Mouse (Mus musculus): Measurements from ENCODE around the gene Bub1b. TPM values are rescaled to one million over a fixed set of nuclear protein-coding genes. Genes with fewer than 3 reads are reported as not detected.

Bub1b gene
- polyA plus RNA-seq, 1 experiment from 2014 or later = 4.1 TPM

DNA sequence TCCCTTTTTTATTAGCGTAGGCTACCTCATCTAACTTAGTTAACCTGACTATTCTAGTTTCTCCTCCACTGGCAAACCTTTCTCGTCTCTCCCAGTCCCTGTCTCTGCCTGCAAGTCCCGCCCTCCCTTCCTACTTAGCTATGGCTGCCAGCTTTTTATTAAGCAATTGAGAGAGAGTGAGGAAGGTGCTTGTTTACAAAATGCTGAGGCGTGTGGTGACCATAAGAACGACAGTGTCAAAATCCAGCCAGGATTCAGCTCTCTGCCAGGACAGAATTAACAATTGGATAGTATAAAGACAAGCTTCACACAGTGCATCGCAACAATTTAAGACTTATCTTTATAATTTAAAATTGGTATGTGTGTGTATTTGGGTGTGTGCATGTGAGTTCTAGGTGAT is 6.1 kb downstream of the Bub1b start:
- DNase-seq (ENCODE audit: low spot score) = peak; percentile 73
- Histone ChIP-seq H3K27me3 (replicated peaks; ENCODE audit: insufficient read depth, low read length) (no peaks in the 10 kb centered on the region), H3K4me3 (ENCODE audit: low read depth, low read length) (no peak overlapping the region), H3K36me3 (ENCODE audit: insufficient read depth, low read length) (no peaks in the 10 kb centered on the region), H3K27ac (ENCODE audit: low read length) (no peak overlapping the region), H3K9me3 (ENCODE audit: low read length) (no peaks in the 10 kb centered on the region), H3K4me2 (replicated peaks; ENCODE audit: low read depth, low read length) (no peak overlapping the region), H3K9ac (replicated peaks; ENCODE audit: low read depth) (no peak overlapping the region), H3K4me1 (ENCODE audit: insufficient read depth, low read depth, low read length) (no peaks in the 10 kb centered on the region)
- TF ChIP-seq EP300 (IDR thresholded peaks at IDR 0.05) (no peak), CTCF (IDR thresholded peaks at IDR 0.05) (no peak)
- ATAC-seq = no peak
- WGBS = 54% methylated on average over 6 of the region's 6 CpGs

DNA sequence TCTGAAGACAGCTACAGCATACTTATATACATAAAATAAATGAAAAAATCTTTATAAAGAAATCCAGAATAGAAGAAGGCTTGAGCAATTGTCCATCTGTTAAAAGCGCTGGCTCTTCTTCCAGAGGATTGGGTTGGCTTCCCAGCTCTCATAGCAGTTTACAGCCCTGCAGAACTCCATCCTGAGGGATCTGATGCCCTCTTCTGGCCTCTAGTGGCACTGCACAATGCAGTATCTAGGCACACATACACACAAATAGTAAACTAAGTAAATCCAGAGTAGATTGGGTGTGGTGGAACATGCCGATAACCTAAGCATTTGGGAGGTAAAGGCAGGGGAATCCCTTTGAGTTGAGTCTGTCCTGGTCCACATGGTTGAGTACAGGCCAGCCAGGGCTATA is 8.0 kb downstream of the Bub1b start:
- 84% methylated on average over 2 of the region's 2 CpGs for WGBS
- peak; percentile 27 for DNase-seq (ENCODE audit: low spot score)

DNA sequence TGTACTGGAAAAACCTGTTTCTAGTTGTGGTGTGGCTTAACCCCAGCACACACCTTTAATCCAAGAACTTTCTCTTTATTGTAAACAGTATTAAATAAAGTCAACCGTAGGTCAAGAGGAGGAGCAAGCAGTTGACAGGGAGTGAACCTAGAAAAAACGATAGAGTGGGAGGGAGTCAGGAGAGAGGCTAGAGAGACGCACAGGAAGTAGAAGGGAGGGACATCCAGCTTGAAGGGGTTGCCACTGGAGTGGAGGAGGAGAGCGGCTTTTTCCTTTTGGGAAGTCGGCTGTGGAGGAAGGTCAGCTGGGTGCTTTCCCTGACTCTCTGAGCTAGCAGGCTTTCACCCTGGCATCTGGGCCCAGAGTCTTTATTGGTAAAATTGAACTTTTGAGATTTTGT is 9.0 kb downstream of the Bub1b start:
- Histone ChIP-seq H3K4me1 (ENCODE audit: insufficient read depth, low read depth, low read length) (no peaks in the 10 kb centered on the region), H3K27me3 (replicated peaks; ENCODE audit: insufficient read depth, low read length) (no peaks in the 10 kb centered on the region), H3K9ac (replicated peaks; ENCODE audit: low read depth) (no peak overlapping the region), H3K27ac (ENCODE audit: low read length) (no peak overlapping the region), H3K4me2 (replicated peaks; ENCODE audit: low read depth, low read length) (no peak overlapping the region), H3K4me3 (ENCODE audit: low read depth, low read length) (no peak overlapping the region), H3K36me3 (ENCODE audit: insufficient read depth, low read length) (no peaks in the 10 kb centered on the region), H3K9me3 (ENCODE audit: low read length) (no peaks in the 10 kb centered on the region)
- TF ChIP-seq EP300 (IDR thresholded peaks at IDR 0.05) (no peak), CTCF (IDR thresholded peaks at IDR 0.05) (no peak)
- DNase-seq (ENCODE audit: low spot score) (peak; percentile 39), ATAC-seq (peak; percentile 40)
- 56% methylated on average over 5 of the region's 5 CpGs for WGBS

More for the DNA sequence above, 8.0 kb downstream of the Bub1b start:
- ATAC-seq = no peak
- H3K4me1 ChIP-seq (ENCODE audit: insufficient read depth, low read depth, low read length) = no peaks in the 10 kb centered on the region
- no peak overlapping the region for H3K9ac ChIP-seq (replicated peaks; ENCODE audit: low read depth)
- no peaks in the 10 kb centered on the region for H3K27me3 ChIP-seq (replicated peaks; ENCODE audit: insufficient read depth, low read length)
- H3K27ac ChIP-seq (ENCODE audit: low read length) = no peak overlapping the region
- H3K36me3 ChIP-seq (ENCODE audit: insufficient read depth, low read length) = no peaks in the 10 kb centered on the region
- no peaks in the 10 kb centered on the region for H3K9me3 ChIP-seq (ENCODE audit: low read length)
- no peak overlapping the region for H3K4me2 ChIP-seq (replicated peaks; ENCODE audit: low read depth, low read length)
- peak; percentile 80 for TF ChIP-seq CTCF (IDR thresholded peaks at IDR 0.05)
- no peak for TF ChIP-seq EP300 (IDR thresholded peaks at IDR 0.05)
- no peak overlapping the region for H3K4me3 ChIP-seq (ENCODE audit: low read depth, low read length)

DNA sequence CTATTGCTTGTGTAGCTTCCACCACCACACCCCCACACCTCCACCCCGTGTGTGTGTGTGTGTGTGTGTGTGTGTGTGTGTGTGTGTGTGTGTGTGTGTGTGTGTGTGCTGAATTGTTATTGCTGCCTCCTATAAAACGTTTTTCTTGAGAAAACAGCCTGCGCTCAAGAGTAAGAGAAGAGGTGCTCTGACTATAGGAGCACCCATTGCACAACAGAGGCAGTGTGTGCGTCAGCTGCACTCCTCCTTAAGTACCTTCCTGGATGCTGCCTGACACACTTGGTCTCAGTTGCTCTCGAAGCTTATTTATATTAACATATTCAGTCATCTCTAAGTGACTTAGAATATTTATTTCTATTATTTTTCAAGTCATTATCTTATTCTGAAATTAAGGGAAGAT is 20.0 kb downstream of the Bub1b start:
- peak; percentile 96 for ATAC-seq
- Histone ChIP-seq H3K36me3 (ENCODE audit: insufficient read depth, low read length) (peaks cover 4% of the 10 kb centered on the region; the same call in 1 of the 2 replicates), H3K9me3 (ENCODE audit: low read length) (no peaks in the 10 kb centered on the region), H3K4me2 (replicated peaks; ENCODE audit: low read depth, low read length) (no peak overlapping the region), H3K27ac (ENCODE audit: low read length) (no peak overlapping the region; the same call in 1 of the 2 replicates), H3K4me1 (ENCODE audit: insufficient read depth, low read depth, low read length) (no peaks in the 10 kb centered on the region), H3K4me3 (ENCODE audit: low read depth, low read length) (no peak overlapping the region), H3K9ac (replicated peaks; ENCODE audit: low read depth) (no peak overlapping the region), H3K27me3 (replicated peaks; ENCODE audit: insufficient read depth, low read length) (no peaks in the 10 kb centered on the region)
- peak; percentile 81 for DNase-seq (ENCODE audit: low spot score)
- TF ChIP-seq EP300 (IDR thresholded peaks at IDR 0.05) = peak; percentile 54
- TF ChIP-seq CTCF (IDR thresholded peaks at IDR 0.05) = no peak
- WGBS = 76% methylated on average over 4 of the region's 5 CpGs

DNA sequence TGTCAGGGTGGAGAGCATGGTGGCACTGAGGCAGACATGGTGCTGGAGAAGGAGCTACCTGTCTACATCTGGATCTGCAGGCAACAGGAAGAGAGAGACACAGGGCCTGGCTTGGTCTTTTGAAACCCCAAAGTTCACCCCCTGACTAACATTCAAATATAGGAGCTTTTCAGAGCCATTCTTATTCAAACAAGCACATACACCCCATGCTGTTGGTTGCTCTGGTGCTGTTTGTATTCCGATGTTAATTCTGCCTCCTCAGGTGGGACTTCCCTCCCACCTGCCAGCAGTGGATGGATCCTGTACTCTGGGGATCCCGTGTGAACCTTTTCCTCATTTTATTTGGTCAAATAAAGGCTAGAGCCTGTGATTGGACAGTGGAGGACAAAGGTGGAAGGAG is 22.1 kb downstream of the Bub1b start:
- no peak overlapping the region for H3K4me2 ChIP-seq (replicated peaks; ENCODE audit: low read depth, low read length)
- H3K4me3 ChIP-seq (ENCODE audit: low read depth, low read length) = no peak overlapping the region
- TF ChIP-seq EP300 (IDR thresholded peaks at IDR 0.05) = no peak
- TF ChIP-seq CTCF (IDR thresholded peaks at IDR 0.05) = no peak
- no peaks in the 10 kb centered on the region for H3K4me1 ChIP-seq (ENCODE audit: insufficient read depth, low read depth, low read length)
- no peak for DNase-seq (ENCODE audit: low spot score)
- WGBS = 69% methylated on average over 2 of the region's 2 CpGs
- peaks cover 4% of the 10 kb centered on the region; the same call in 1 of the 2 replicates for H3K36me3 ChIP-seq (ENCODE audit: insufficient read depth, low read length)
- no peaks in the 10 kb centered on the region for H3K27me3 ChIP-seq (replicated peaks; ENCODE audit: insufficient read depth, low read length)
- H3K9me3 ChIP-seq (ENCODE audit: low read length) = no peaks in the 10 kb centered on the region
- no peak overlapping the region for H3K9ac ChIP-seq (replicated peaks; ENCODE audit: low read depth)
- no peak overlapping the region for H3K27ac ChIP-seq (ENCODE audit: low read length)
- no peak for ATAC-seq

DNA sequence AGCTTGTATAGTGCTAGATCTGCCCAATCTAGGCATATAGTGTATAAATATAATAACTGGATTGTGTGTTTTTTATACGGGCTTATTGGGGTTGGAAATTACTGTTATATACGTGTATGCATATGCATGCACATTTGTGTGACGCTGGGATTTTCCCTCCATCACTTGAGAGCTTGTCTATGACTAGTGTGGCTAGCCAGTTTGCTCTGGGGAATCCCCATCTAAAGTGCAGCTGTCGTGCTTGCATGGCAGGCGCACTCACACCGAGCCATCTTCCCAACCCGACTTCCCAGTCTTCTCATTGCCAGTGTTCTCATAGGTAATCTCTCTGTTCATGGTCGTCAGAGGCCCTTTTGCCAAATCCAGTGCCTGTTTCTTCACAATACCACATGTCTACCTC is 22.6 kb downstream of the Bub1b start:
- DNase-seq (ENCODE audit: low spot score) (no peak), ATAC-seq (no peak)
- H3K36me3 ChIP-seq (ENCODE audit: insufficient read depth, low read length) = peaks cover 4% of the 10 kb centered on the region; the same call in 1 of the 2 replicates
- no peaks in the 10 kb centered on the region for H3K9me3 ChIP-seq (ENCODE audit: low read length)
- H3K27me3 ChIP-seq (replicated peaks; ENCODE audit: insufficient read depth, low read length) = no peaks in the 10 kb centered on the region
- no peak overlapping the region for H3K4me2 ChIP-seq (replicated peaks; ENCODE audit: low read depth, low read length)
- H3K4me1 ChIP-seq (ENCODE audit: insufficient read depth, low read depth, low read length) = no peaks in the 10 kb centered on the region
- H3K27ac ChIP-seq (ENCODE audit: low read length) = no peak overlapping the region
- 85% methylated on average over 8 of the region's 8 CpGs for WGBS
- H3K4me3 ChIP-seq (ENCODE audit: low read depth, low read length) = no peak overlapping the region
- H3K9ac ChIP-seq (replicated peaks; ENCODE audit: low read depth) = no peak overlapping the region
- no peak for TF ChIP-seq CTCF (IDR thresholded peaks at IDR 0.05)
- TF ChIP-seq EP300 (IDR thresholded peaks at IDR 0.05) = no peak

DNA sequence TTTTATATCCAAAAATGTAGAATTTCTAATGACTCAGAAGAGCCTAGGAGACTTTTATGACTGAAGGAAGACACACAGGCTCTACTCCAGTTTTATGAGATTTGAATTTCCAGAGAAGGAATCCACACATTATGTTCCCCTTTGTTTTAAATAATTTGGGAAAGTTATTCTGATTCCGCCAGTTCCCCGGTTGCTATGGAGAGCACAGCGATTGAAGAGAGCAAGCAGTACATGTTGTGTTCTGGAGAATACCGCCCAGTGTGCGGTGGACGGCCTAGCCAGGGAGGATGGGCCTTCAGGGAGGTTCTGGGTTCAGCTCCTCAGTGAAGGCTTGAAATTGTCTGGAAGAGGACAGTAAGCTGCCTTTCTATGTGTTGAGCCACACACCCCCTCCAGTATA is 31.3 kb downstream of the Bub1b start:
- Histone ChIP-seq H3K4me1 (ENCODE audit: insufficient read depth, low read depth, low read length) (no peaks in the 10 kb centered on the region), H3K27ac (ENCODE audit: low read length) (no peak overlapping the region), H3K9me3 (ENCODE audit: low read length) (no peaks in the 10 kb centered on the region), H3K27me3 (replicated peaks; ENCODE audit: insufficient read depth, low read length) (no peaks in the 10 kb centered on the region), H3K4me3 (ENCODE audit: low read depth, low read length) (no peak overlapping the region), H3K9ac (replicated peaks; ENCODE audit: low read depth) (no peak overlapping the region), H3K36me3 (ENCODE audit: insufficient read depth, low read length) (no peaks in the 10 kb centered on the region; the same call in 1 of the 2 replicates), H3K4me2 (replicated peaks; ENCODE audit: low read depth, low read length) (no peak overlapping the region)
- ATAC-seq (no peak), DNase-seq (ENCODE audit: low spot score) (no peak)
- no peak for TF ChIP-seq CTCF (IDR thresholded peaks at IDR 0.05)
- no peak for TF ChIP-seq EP300 (IDR thresholded peaks at IDR 0.05)
- 96% methylated on average over 6 of the region's 6 CpGs for WGBS

All from lung, postnatal 0 days (tissue).